Mouse (Mus musculus) embryonic facial prominence, embryonic 10.5 days (tissue): Measurements from ENCODE around the gene Olfr1222. TPM values are rescaled to one million over a fixed set of nuclear protein-coding genes. Genes with fewer than 3 reads are reported as not detected.
"Not testable (repeated sequence)": the region's sequence is repeated elsewhere in the genome, so short reads cannot be mapped to it uniquely, and the experiment has no call there.

ENCODE experiments used
- DNase-seq: peaks from one replicate; pipeline ENCODE4 v3.0.0-alpha.2; 2017; ENCODE audit warnings: low spot score
- H3K27ac ChIP-seq: fragments of 300-500 bp; sonication (generic); replicated peaks from 2 replicates; pipeline ENCODE4 v1.5.1; 2016; ENCODE audit warnings: mild to moderate bottlenecking
- H3K27me3 ChIP-seq: fragments of 300-500 bp; sonication (generic); replicated peaks from 2 replicates; pipeline ENCODE4 v1.6.1; 2016; ENCODE audit warnings: low read depth, mild to moderate bottlenecking; ENCODE audit not compliant: poor library complexity, severe bottlenecking
- H3K36me3 ChIP-seq: fragments of 300-500 bp; sonication (generic); replicated peaks from 2 replicates; pipeline ENCODE4 v1.6.1; 2016; ENCODE audit warnings: mild to moderate bottlenecking, moderate library complexity
- H3K4me1 ChIP-seq: fragments of 300-500 bp; sonication (generic); 2 replicates; pipeline ENCODE4 v1.6.1; 2016
- H3K4me3 ChIP-seq: fragments of 300-500 bp; sonication (generic); 2 replicates; pipeline ENCODE4 v1.5.1; 2016; ENCODE audit warnings: mild to moderate bottlenecking, moderate library complexity
- H3K9me3 ChIP-seq: fragments of 300-500 bp; sonication (generic); 2 replicates; pipeline ENCODE4 v1.6.1; 2016; ENCODE audit warnings: mild to moderate bottlenecking
- WGBS: fragments of 180-500 bp; shearing (Covaris S2); methylation state at CpG from one replicate; pipeline ENCODE4 v1.1.7; 2016; 5-methylcytosine and 5-hydroxymethylcytosine counted together
- polyA plus RNA-seq: library from polyadenylated mRNA; unstranded; fragments of >200 nt; fragmentation: Nextera tagmentation; extraction: Ambion mirVana; gene quantifications from 2 replicates; pipeline ENCODE4 v1.2.1, GENCODE M21; 2016

Gene Olfr1222
- not detected in 2 replicates for polyA plus RNA-seq

GRCm38 (mm10) chr2:89132954-89133353 is at the start of gene Olfr1222:
Gene Olfr1222 (minus strand): TSS chr2:89133054.
- no peaks in the 10 kb centered on the region for H3K9me3 ChIP-seq
- H3K27ac ChIP-seq, result no peak within 1 kb of the TSS

GRCm38 (mm10) chr2:89174569-89174968 is 41.7 kb upstream of the Olfr1222 start, which contains the start of gene Olfr1225:
Gene Olfr1225 (minus strand): TSS chr2:89174669.
- Histone ChIP-seq H3K4me3 (no peak within 1 kb of the TSS), H3K27me3 (no peaks in the 10 kb centered on the region), H3K4me1 (no peaks in the 10 kb centered on the region), H3K27ac (no peak within 1 kb of the TSS), H3K9me3 (no peaks in the 10 kb centered on the region), H3K36me3 (no peaks in the 10 kb centered on the region)
- no peak for DNase-seq
- WGBS, result 94% methylated on average over 1 of the region's 1 CpGs

More at GRCm38 (mm10) chr2:89132954-89133353, at the start of gene Olfr1222:
- no peak for DNase-seq
- Histone ChIP-seq H3K36me3 (no peaks in the 10 kb centered on the region), H3K4me1 (no peaks in the 10 kb centered on the region), H3K4me3 (no peak within 1 kb of the TSS), H3K27me3 (no peaks in the 10 kb centered on the region)
- 82% methylated on average over 3 of the region's 3 CpGs for WGBS

DNA sequence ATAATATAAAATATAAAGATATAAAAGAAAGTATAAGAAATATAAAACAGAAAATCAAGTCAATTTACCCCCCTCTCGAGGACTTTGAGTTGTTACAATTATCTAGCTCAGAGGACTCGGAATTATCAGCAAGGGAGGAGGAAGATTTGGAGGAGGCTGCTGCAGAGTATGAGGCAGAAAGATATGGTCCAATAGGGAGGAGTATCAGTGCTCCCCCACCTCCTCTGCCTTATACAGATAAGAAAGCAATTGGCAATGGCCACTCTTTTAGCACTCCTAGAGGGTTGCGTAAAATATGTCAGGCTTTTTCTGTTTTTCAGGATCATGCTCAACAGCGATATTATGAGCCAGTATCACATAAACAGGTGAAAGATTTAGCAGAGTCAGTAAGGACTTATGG is 31.9 kb upstream of the Olfr1222 start:
- not testable (repeated sequence) for H3K4me3 ChIP-seq, H3K4me1 ChIP-seq, H3K9me3 ChIP-seq, H3K27me3 ChIP-seq, DNase-seq, H3K27ac ChIP-seq, H3K36me3 ChIP-seq
- 88% methylated on average over 4 of the region's 4 CpGs for WGBS

DNA sequence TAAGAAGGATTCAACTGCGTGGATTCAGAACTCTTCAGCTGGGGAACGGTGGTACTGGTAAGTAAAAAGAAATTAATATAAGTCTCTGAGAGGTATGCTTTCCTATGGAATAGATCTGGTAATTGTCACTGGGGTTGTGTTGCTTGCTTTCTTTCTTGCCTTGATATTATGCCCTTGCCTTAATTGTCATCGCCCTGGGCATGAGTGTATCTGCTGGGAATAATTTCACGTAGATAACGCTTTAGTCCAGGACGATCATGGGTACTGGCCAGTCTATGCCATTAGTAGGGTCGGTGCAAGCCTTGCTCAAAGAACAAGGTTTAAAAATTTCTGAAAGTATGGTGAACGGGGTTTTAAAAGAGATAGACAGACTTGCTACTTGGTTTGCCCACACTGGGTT is 31.1 kb upstream of the Olfr1222 start, which contains the start of gene Olfr1224-ps1:
Gene Olfr1224-ps1, minus strand, starts transcription at position 101 of the 400 bp plus-strand sequence.
- not testable (repeated sequence) for DNase-seq, H3K36me3 ChIP-seq, H3K4me1 ChIP-seq, H3K4me3 ChIP-seq, H3K27me3 ChIP-seq, H3K9me3 ChIP-seq, H3K27ac ChIP-seq
- 92% methylated on average over 8 of the region's 8 CpGs for WGBS

GRCm38 (mm10) chr2:89151460-89151859 is 18.6 kb upstream of the Olfr1222 start, which contains the start of gene Olfr1223:
Gene Olfr1223 (minus strand): TSS chr2:89151560.
- Histone ChIP-seq H3K27me3 (no peaks in the 10 kb centered on the region), H3K36me3 (no peaks in the 10 kb centered on the region), H3K27ac (no peak within 1 kb of the TSS), H3K9me3 (no peaks in the 10 kb centered on the region), H3K4me3 (no peak within 1 kb of the TSS), H3K4me1 (no peaks in the 10 kb centered on the region)
- WGBS, result 79% methylated on average over 1 of the region's 1 CpGs
- no peak for DNase-seq

- no peaks in the 10 kb centered on the region for H3K9me3 ChIP-seq
- no peak within 1 kb of the TSS for H3K4me3 ChIP-seq
- 90% methylated on average over 2 of the region's 2 CpGs for WGBS
- H3K27ac ChIP-seq, result no peak within 1 kb of the TSS
- H3K36me3 ChIP-seq, result no peaks in the 10 kb centered on the region
- DNase-seq, result no peak
- no peaks in the 10 kb centered on the region for H3K4me1 ChIP-seq
- no peaks in the 10 kb centered on the region for H3K27me3 ChIP-seq
Measured at GRCm38 (mm10) chr2:89117183-89117582, 15.7 kb downstream of the Olfr1222 start, which contains the start of gene Olfr1221. Gene Olfr1221 (minus strand): TSS chr2:89117283.

- no peaks in the 10 kb centered on the region for H3K27me3 ChIP-seq
- no peak within 1 kb of the TSS for H3K4me3 ChIP-seq
- no peaks in the 10 kb centered on the region for H3K36me3 ChIP-seq
- WGBS, result 81% methylated on average over 3 of the region's 3 CpGs
- H3K9me3 ChIP-seq, result no peaks in the 10 kb centered on the region
- no peak for DNase-seq
- H3K4me1 ChIP-seq, result no peaks in the 10 kb centered on the region
- no peak within 1 kb of the TSS for H3K27ac ChIP-seq
Measured at GRCm38 (mm10) chr2:89106735-89107134, 26.1 kb downstream of the Olfr1222 start, which contains the start of gene Olfr1220. Gene Olfr1220 (minus strand): TSS chr2:89106835.

- Histone ChIP-seq H3K27me3 (no peaks in the 10 kb centered on the region), H3K4me3 (no peak overlapping the region), H3K4me1 (no peaks in the 10 kb centered on the region), H3K27ac (no peak overlapping the region), H3K36me3 (no peaks in the 10 kb centered on the region), H3K9me3 (no peaks in the 10 kb centered on the region)
- DNase-seq, result no peak
Measured at GRCm38 (mm10) chr2:89105651-89106050, 27.2 kb downstream of the Olfr1222 start.

- H3K27ac ChIP-seq, result no peak overlapping the region
- H3K4me3 ChIP-seq, result no peak overlapping the region
- no peaks in the 10 kb centered on the region for H3K4me1 ChIP-seq
- H3K27me3 ChIP-seq, result no peaks in the 10 kb centered on the region
- WGBS, result 93% methylated on average over 1 of the region's 1 CpGs
- no peaks in the 10 kb centered on the region for H3K36me3 ChIP-seq
- DNase-seq, result no peak
- no peaks in the 10 kb centered on the region for H3K9me3 ChIP-seq
Measured at GRCm38 (mm10) chr2:89093848-89094247, 39.0 kb downstream of the Olfr1222 start.

DNA sequence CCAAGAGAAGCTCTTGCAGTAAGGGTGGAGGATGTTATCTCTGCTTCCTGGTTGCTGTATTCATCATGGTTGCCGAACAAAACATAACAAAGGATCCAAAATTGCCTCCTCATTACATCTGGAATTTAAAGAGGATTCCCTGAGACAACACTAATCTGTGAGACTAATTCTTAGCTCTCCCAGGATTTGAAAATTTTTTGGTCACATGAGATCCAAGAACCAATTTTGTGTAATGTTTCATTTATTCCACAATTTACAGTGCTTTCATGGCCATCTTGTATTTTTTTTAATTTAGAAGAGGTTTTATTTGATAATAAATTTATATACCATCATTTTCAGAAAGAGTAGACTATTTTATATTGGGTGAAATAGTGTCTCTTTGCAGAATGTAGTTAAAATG is 49.4 kb downstream of the Olfr1222 start, which contains the start of gene Olfr1219:
Gene Olfr1219, minus strand, starts transcription at position 101 of the 400 bp plus-strand sequence.
- Histone ChIP-seq H3K27me3 (no peaks in the 10 kb centered on the region), H3K27ac (no peak within 1 kb of the TSS), H3K4me3 (no peak within 1 kb of the TSS), H3K4me1 (no peaks in the 10 kb centered on the region), H3K36me3 (no peaks in the 10 kb centered on the region), H3K9me3 (no peaks in the 10 kb centered on the region)
- no peak for DNase-seq
- 67% methylated on average over 1 of the region's 1 CpGs for WGBS

DNA sequence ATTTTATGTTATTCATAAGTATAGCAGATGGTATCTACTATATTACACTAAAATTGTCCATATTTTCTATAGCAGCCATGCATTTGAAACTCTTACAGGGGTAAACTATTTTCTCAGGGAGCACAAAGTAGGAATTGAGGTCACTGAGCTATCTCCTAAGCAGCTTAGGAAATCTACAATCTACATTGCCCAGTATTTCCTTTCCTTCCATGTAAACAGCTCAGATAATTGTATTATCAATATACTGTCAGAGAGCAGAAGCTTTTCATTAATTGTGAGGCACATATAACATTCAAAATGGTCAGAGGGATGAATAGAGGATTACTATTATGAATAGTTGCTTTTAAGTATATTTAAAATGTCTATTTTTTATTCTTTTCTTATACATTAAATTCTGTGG is 51.4 kb downstream of the Olfr1222 start:
- no peaks in the 10 kb centered on the region for H3K36me3 ChIP-seq
- H3K9me3 ChIP-seq, result no peaks in the 10 kb centered on the region
- H3K4me1 ChIP-seq, result no peaks in the 10 kb centered on the region
- no peak for DNase-seq
- no peak overlapping the region for H3K4me3 ChIP-seq
- no peaks in the 10 kb centered on the region for H3K27me3 ChIP-seq
- H3K27ac ChIP-seq, result no peak overlapping the region
